8 mouse cellular contexts compared by ENCODE assay signal in genomic region chr14:32683251-32683838, GRCm38 (mm10). TPM values are rescaled to one million over a fixed set of nuclear protein-coding genes. Genes with fewer than 3 reads are reported as not detected.
DNase-seq lines count a peak whose midpoint lies in the region; ATAC-seq and TF ChIP-seq lines count a peak whose summit lies in the region.

No protein-coding gene starts in this region.

- no peak overlapping the region for H3K4me3 ChIP-seq in intestine, embryonic 14.5 days (ENCODE audit: low read depth, low read length)
- H3K4me3 ChIP-seq in intestine, postnatal 0 days (ENCODE audit: low read depth, low read length): no peak overlapping the region
- H3K4me3 ChIP-seq in heart, embryonic 10.5 days: peak overlapping the region; percentile 58

- DNase-seq in intestine, embryonic 14.5 days (ENCODE audit: low spot score): no peak
- peak; percentile 22 to 58 for DNase-seq in adrenal gland, adult (ENCODE audit: inconsistent age in 2 of 2, low spot score in 1 of 2)
- DNase-seq in cerebellum, postnatal 36 days: peak; percentile 32 to 33
- DNase-seq in heart, embryonic 10.5 days (ENCODE audit: low spot score): no peak
- DNase-seq in kidney, postnatal 36 days: peak; percentile 26 to 59
- DNase-seq in spleen, postnatal 36 days (ENCODE audit: low spot score in 2 of 2): peak; percentile 28 to 29
- DNase-seq in urinary bladder, postnatal 36 days (ENCODE audit: low spot score in 2 of 2): no peak

- ATAC-seq in intestine, embryonic 14.5 days (replicated peaks; ENCODE audit: low FRiP score, low TSS enrichment, low read depth): 0 out of 2 replicates have a peak, but pooled peaks have one; percentile 27
- ATAC-seq in intestine, postnatal 0 days: no peak

- H3K27ac ChIP-seq in intestine, embryonic 14.5 days (ENCODE audit: low read depth): no peak overlapping the region
- no peak overlapping the region for H3K27ac ChIP-seq in intestine, postnatal 0 days (ENCODE audit: low read depth, low read length)
- peak overlapping the region; percentile 88 for H3K27ac ChIP-seq in heart, embryonic 10.5 days

- H3K4me1 ChIP-seq in intestine, embryonic 14.5 days (replicated peaks; ENCODE audit: control insufficient read depth, insufficient read depth, low read length): peaks cover 3% of the 10 kb centered on the region; the same call in 1 of the 2 replicates
- H3K4me1 ChIP-seq in intestine, postnatal 0 days (replicated peaks; ENCODE audit: control insufficient read depth, insufficient read depth, low read length): no peaks in the 10 kb centered on the region
- H3K4me1 ChIP-seq in heart, embryonic 10.5 days: peaks cover 65% of the 10 kb centered on the region

- H3K9ac ChIP-seq in intestine, embryonic 14.5 days (ENCODE audit: low read length): no peak overlapping the region
- no peak overlapping the region for H3K9ac ChIP-seq in intestine, postnatal 0 days (ENCODE audit: low read depth, low read length)

- H3K9me3 ChIP-seq in intestine, embryonic 14.5 days (ENCODE audit: control insufficient read depth, low read length): no peaks in the 10 kb centered on the region
- H3K9me3 ChIP-seq in intestine, postnatal 0 days (ENCODE audit: control insufficient read depth): no peaks in the 10 kb centered on the region
- no peaks in the 10 kb centered on the region for H3K9me3 ChIP-seq in heart, embryonic 10.5 days

- H3K4me2 ChIP-seq in intestine, embryonic 14.5 days (ENCODE audit: low read length): no peak overlapping the region; the same call in 1 of the 2 replicates
- no peak overlapping the region for H3K4me2 ChIP-seq in intestine, postnatal 0 days (replicated peaks; ENCODE audit: low read depth)

- TF ChIP-seq CTCF in intestine, postnatal 0 days (IDR thresholded peaks at IDR 0.05; ENCODE audit: low read depth): no peak

- WGBS in intestine, embryonic 14.5 days: 40% methylated on average over 19 of the region's 19 CpGs
- WGBS in intestine, postnatal 0 days: 50% methylated on average over 19 of the region's 19 CpGs
- WGBS in heart, embryonic 10.5 days: 29% methylated on average over 19 of the region's 19 CpGs

- no peaks in the 10 kb centered on the region for H3K27me3 ChIP-seq in intestine, embryonic 14.5 days (replicated peaks; ENCODE audit: control insufficient read depth, insufficient read depth, low read length)
- no peaks in the 10 kb centered on the region for H3K27me3 ChIP-seq in intestine, postnatal 0 days (replicated peaks; ENCODE audit: control insufficient read depth, insufficient read depth, low read length)
- H3K27me3 ChIP-seq in heart, embryonic 10.5 days (ENCODE audit: insufficient read depth, poor library complexity, severe bottlenecking): peaks cover under 1% of the 10 kb centered on the region; the same call in 1 of the 2 replicates

- no peaks in the 10 kb centered on the region for H3K36me3 ChIP-seq in intestine, embryonic 14.5 days (ENCODE audit: control insufficient read depth, insufficient read depth, low read length)
- H3K36me3 ChIP-seq in intestine, postnatal 0 days (ENCODE audit: control insufficient read depth, insufficient read depth): no peaks in the 10 kb centered on the region
- no peaks in the 10 kb centered on the region for H3K36me3 ChIP-seq in heart, embryonic 10.5 days

RNA-seq across cellular contexts. Expression of gene 3425401B19Rik, which starts 1.7 kb away (rescaled TPM):
- 0.05 and 0.17 TPM in 2 replicates for polyA plus RNA-seq in intestine, embryonic 14.5 days (2014; fragmentation: Nextera tagmentation; extraction: Ambion mirVana)
- 0.14 and 0.38 TPM in 2 replicates for polyA plus RNA-seq in intestine, postnatal 0 days (2015; fragmentation: Nextera tagmentation; extraction: Ambion mirVana)
- 7.2 and 16.6 TPM in 2 replicates for polyA plus RNA-seq in heart, embryonic 10.5 days (2016; fragmentation: Nextera tagmentation; extraction: Ambion mirVana)

Comparison
In these comparisons a context has a peak if more than half of its experiments do, and no peak if none do; other contexts are left out.
1. DNase-seq: peak in adrenal gland, adult (2 of 2), cerebellum, postnatal 36 days (2 of 2), kidney, postnatal 36 days (2 of 2) and spleen, postnatal 36 days (2 of 2); none in intestine, embryonic 14.5 days (single experiment), heart, embryonic 10.5 days (single experiment) and urinary bladder, postnatal 36 days (0 of 2).